Comparison of ENCODE assay signal across 8 mouse cellular contexts in the genomic region with DNA sequence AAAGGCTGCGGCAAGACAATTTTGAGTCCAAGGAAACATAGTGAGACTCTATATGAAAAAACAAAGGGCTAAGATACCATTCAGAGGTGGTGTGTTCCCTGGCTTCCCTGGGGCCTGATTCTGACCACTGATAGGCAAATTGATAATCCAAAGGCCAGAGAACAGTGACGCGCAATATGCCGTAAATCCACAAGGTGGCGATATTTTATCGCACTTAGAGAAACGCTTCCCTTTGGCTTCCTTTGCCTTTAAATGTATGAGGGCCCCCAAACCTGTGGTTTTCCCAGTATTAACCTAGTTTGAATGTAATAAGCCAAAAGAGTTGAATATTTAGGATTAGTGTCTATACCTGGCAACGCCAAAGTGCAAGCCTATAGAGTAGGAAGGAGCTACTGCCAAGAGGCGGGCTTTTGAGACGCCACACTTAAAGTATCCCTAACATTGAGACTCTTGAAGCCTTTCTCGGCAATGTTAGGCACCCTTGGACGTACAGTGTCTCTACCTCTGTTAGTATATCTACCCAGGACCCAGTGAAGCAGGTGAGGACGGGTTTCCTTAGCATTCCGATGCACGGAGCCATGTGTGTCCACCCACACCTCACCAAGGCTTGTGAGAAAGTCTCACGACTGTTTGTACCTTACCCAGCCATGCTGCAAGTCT. TPM values are rescaled to one million over a fixed set of nuclear protein-coding genes. Genes with fewer than 3 reads are reported as not detected.
A peak's percentile ranks its signal among the peaks of the same experiment; 100 is the strongest.
DNase-seq lines count a peak whose midpoint lies in the region; ATAC-seq and TF ChIP-seq lines count a peak whose summit lies in the region.

No protein-coding gene starts in this region.

- H3K36me3 ChIP-seq in neural tube, embryonic 15.5 days, result no peaks in the 10 kb centered on the region
- H3K36me3 ChIP-seq in hindbrain, embryonic 14.5 days (replicated peaks; ENCODE audit: control insufficient read depth, insufficient read depth), result no peaks in the 10 kb centered on the region
- no peaks in the 10 kb centered on the region for H3K36me3 ChIP-seq in liver, embryonic 14.5 days (replicated peaks; ENCODE audit: control insufficient read depth, insufficient read depth, low read depth)

- no peak overlapping the region for H3K4me3 ChIP-seq in neural tube, embryonic 15.5 days (replicated peaks)
- no peak overlapping the region for H3K4me3 ChIP-seq in hindbrain, embryonic 14.5 days (replicated peaks; ENCODE audit: low read length)
- no peak overlapping the region for H3K4me3 ChIP-seq in liver, embryonic 14.5 days (ENCODE audit: insufficient read depth in 1 of 2, low read depth in 2 of 2, low read length in 2 of 2)

- TF ChIP-seq EP300 in liver, embryonic 14.5 days (IDR thresholded peaks at IDR 0.05; ENCODE audit: low read depth), result no peak

- no peaks in the 10 kb centered on the region for H3K9me3 ChIP-seq in neural tube, embryonic 15.5 days (replicated peaks)
- no peaks in the 10 kb centered on the region for H3K9me3 ChIP-seq in hindbrain, embryonic 14.5 days (ENCODE audit: control insufficient read depth, low read length)
- no peaks in the 10 kb centered on the region for H3K9me3 ChIP-seq in liver, embryonic 14.5 days (ENCODE audit: control insufficient read depth, low read length)

- H3K4me1 ChIP-seq in neural tube, embryonic 15.5 days, result no peaks in the 10 kb centered on the region; the same call in 1 of the 2 replicates
- no peaks in the 10 kb centered on the region for H3K4me1 ChIP-seq in hindbrain, embryonic 14.5 days (replicated peaks; ENCODE audit: control insufficient read depth, insufficient read depth, low read length)
- no peaks in the 10 kb centered on the region for H3K4me1 ChIP-seq in liver, embryonic 14.5 days (replicated peaks; ENCODE audit: control insufficient read depth in 2 of 2, insufficient read depth in 2 of 2, low read length in 1 of 2)

- H3K4me2 ChIP-seq in neural tube, embryonic 15.5 days, result no peak overlapping the region
- no peak overlapping the region for H3K4me2 ChIP-seq in hindbrain, embryonic 14.5 days (replicated peaks)
- H3K4me2 ChIP-seq in liver, embryonic 14.5 days (ENCODE audit: low read depth), result no peak overlapping the region

- H3K9ac ChIP-seq in neural tube, embryonic 15.5 days (replicated peaks), result no peak overlapping the region
- H3K9ac ChIP-seq in hindbrain, embryonic 14.5 days, result no peak overlapping the region
- H3K9ac ChIP-seq in liver, embryonic 14.5 days (replicated peaks), result no peak overlapping the region

- no peak overlapping the region for H3K27ac ChIP-seq in neural tube, embryonic 15.5 days (replicated peaks)
- no peak overlapping the region for H3K27ac ChIP-seq in hindbrain, embryonic 14.5 days
- no peak overlapping the region for H3K27ac ChIP-seq in liver, embryonic 14.5 days

- DNase-seq in CD4-positive, CD25-positive, alpha-beta regulatory T cell, adult 2 months (ENCODE audit: low read depth, low spot score), result peak; percentile 49
- peak; percentile 67 for DNase-seq in neural tube, embryonic 10.5 days (ENCODE audit: extremely low spot score, low spot score)
- peak; percentile 60 to 79 for DNase-seq in cerebellum, postnatal 25 days
- peak; percentile 85 for DNase-seq in hindbrain, embryonic 14.5 days (ENCODE audit: low spot score)
- peak in 1 of 3 experiments; percentile 4 for DNase-seq in liver, embryonic 14.5 days (ENCODE audit: low read depth in 3 of 3, low spot score in 3 of 3)
- DNase-seq in right cerebral cortex, postnatal 10 days (ENCODE audit: low spot score in 2 of 2), result peak; percentile 62 to 77

- WGBS in neural tube, embryonic 15.5 days, result 49% methylated on average over 16 of the region's 16 CpGs
- WGBS in hindbrain, embryonic 14.5 days, result 47% methylated on average over 16 of the region's 16 CpGs
- WGBS in liver, embryonic 14.5 days (ENCODE audit: insufficient replicate concordance), result 39% methylated on average over 16 of the region's 16 CpGs

- H3K27me3 ChIP-seq in neural tube, embryonic 15.5 days (replicated peaks), result 0 out of 2 replicates have a peak, but pooled peaks cover 6% of the 10 kb centered on the region
- no peaks in the 10 kb centered on the region for H3K27me3 ChIP-seq in hindbrain, embryonic 14.5 days (ENCODE audit: control insufficient read depth, insufficient read depth, low read length)
- H3K27me3 ChIP-seq in liver, embryonic 14.5 days (ENCODE audit: control insufficient read depth, insufficient read depth, low read length), result no peaks in the 10 kb centered on the region

- no peak for ATAC-seq in CD4-positive, CD25-positive, alpha-beta regulatory T cell, adult 4 months
- no peak for ATAC-seq in neural tube, embryonic 15.5 days (ENCODE audit: low FRiP score)
- ATAC-seq in hindbrain, embryonic 14.5 days (ENCODE audit: low FRiP score), result no peak
- ATAC-seq in liver, embryonic 14.5 days (ENCODE audit: insufficient read depth), result no peak

- peak; percentile 69 for TF ChIP-seq CTCF in liver, embryonic 14.5 days (IDR thresholded peaks at IDR 0.05; ENCODE audit: low read depth)

RNA-seq across cellular contexts. Expression of gene Tril, which starts 37.6 kb away (rescaled TPM):
- not detected for polyA plus RNA-seq in CD4-positive, CD25-positive, alpha-beta regulatory T cell, adult 4 months (2017; shearing (Covaris generic))
- 14.6 and 16.3 TPM in 2 replicates for polyA plus RNA-seq in neural tube, embryonic 15.5 days (2015; fragmentation: Nextera tagmentation; extraction: Ambion mirVana)
- polyA plus RNA-seq in hindbrain, embryonic 14.5 days (2014; fragmentation: Nextera tagmentation; extraction: Ambion mirVana), result 14.3 and 16.2 TPM in 2 replicates
- 0.15 and 0.16 TPM in 2 replicates for polyA plus RNA-seq in liver, embryonic 14.5 days (2012; rRNA removed)
- polyA plus RNA-seq in liver, embryonic 14.5 days (2014; fragmentation: Nextera tagmentation; extraction: Ambion mirVana), result 0.19 and 0.27 TPM in 2 replicates

Comparison
In these comparisons a context has a peak if more than half of its experiments do, and no peak if none do; other contexts are left out.
1. RNA of gene Tril, which starts 37.6 kb away (polyA plus RNA-seq): 14.6 to 16.3 TPM in neural tube, embryonic 15.5 days and 14.3 to 16.2 TPM in hindbrain, embryonic 14.5 days; 0.15 to 0.27 TPM in liver, embryonic 14.5 days and not detected in CD4-positive, CD25-positive, alpha-beta regulatory T cell, adult 4 months; every median in the first group is over 10 times any median in the second.